Mouse (Mus musculus): ENCODE measurements around the gene Prkcg. TPM values are rescaled to one million over a fixed set of nuclear protein-coding genes. Genes with fewer than 3 reads are reported as not detected.
"Not testable (repeated sequence)": the region's sequence is repeated elsewhere in the genome, so short reads cannot be mapped to it uniquely, and the experiment has no call there.

Prkcg gene
- polyA plus RNA-seq, 1 experiment, result 3.4 TPM

DNA sequence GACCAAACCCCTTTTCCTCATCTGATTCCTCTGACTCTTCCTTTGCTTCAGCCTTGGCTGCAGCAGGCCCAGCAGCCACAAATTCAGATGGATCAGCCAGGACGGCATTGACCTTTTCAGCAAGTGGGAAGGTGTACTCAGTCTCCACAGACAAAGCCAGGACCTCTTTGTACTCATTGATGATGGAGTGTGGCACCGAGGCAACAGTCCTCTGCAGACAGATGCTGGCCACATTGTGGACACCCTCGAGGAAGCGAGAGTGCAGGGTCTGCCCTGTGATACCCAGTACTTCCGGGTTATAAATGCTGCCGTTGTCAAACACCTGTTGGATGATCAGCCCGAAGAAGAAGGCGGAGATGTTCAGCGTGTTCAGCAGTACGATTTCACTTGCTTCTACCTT, 4.4 kb upstream of the Prkcg start:
- peaks cover 1% of the 10 kb centered on the region for H3K4me1 ChIP-seq (ENCODE audit: control insufficient read depth, insufficient read depth, low read length)
- H3K27ac ChIP-seq (ENCODE audit: insufficient read depth, low read length), result no peak overlapping the region
- H3K27me3 ChIP-seq (ENCODE audit: control insufficient read depth, insufficient read depth, low read length, poor library complexity, severe bottlenecking), result no peaks in the 10 kb centered on the region
- H3K36me3 ChIP-seq (ENCODE audit: control insufficient read depth, insufficient read depth, low read length, poor library complexity, severe bottlenecking), result no peaks in the 10 kb centered on the region
- no peak overlapping the region for H3K9ac ChIP-seq (ENCODE audit: low read depth, poor library complexity, severe bottlenecking)
- H3K4me3 ChIP-seq (ENCODE audit: low read depth, low read length), result peak overlapping the region; percentile 7; the same call in 1 of the 2 replicates
- H3K9me3 ChIP-seq (replicated peaks; ENCODE audit: control insufficient read depth, insufficient read depth, low read length, poor library complexity, severe bottlenecking), result no peaks in the 10 kb centered on the region
- TF ChIP-seq POLR2A (IDR thresholded peaks at IDR 0.05; ENCODE audit: insufficient read depth, low read length) (no peak), CTCF (IDR thresholded peaks at IDR 0.05; ENCODE audit: low read depth, low read length) (no peak), EP300 (IDR thresholded peaks at IDR 0.05; ENCODE audit: insufficient read depth, low read depth, low read length) (no peak)

DNA sequence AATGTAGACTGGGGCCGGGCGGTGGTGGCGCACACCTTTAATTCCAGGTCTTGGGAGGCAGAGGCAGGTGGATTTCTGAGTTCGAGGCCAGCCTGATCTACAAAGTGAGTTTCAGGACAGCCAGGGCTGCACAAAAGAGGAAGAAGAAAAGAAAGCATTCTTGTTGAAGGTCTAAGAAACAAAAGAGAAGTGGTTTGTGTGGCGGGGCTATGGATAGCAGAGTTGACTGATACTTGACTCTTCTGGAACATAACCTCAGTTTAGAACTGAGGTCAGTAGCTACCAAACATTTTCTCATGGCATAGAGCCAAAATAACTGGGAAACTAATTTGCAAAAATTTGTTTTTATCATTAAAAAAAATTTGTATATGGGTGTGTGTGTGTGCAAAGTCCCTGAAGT, 2.9 kb upstream of the Prkcg start:
- TF ChIP-seq POLR2A (IDR thresholded peaks at IDR 0.05; ENCODE audit: insufficient read depth, low read length) (no peak), EP300 (IDR thresholded peaks at IDR 0.05; ENCODE audit: insufficient read depth, low read depth, low read length) (no peak), CTCF (IDR thresholded peaks at IDR 0.05; ENCODE audit: low read depth, low read length) (no peak)

DNA sequence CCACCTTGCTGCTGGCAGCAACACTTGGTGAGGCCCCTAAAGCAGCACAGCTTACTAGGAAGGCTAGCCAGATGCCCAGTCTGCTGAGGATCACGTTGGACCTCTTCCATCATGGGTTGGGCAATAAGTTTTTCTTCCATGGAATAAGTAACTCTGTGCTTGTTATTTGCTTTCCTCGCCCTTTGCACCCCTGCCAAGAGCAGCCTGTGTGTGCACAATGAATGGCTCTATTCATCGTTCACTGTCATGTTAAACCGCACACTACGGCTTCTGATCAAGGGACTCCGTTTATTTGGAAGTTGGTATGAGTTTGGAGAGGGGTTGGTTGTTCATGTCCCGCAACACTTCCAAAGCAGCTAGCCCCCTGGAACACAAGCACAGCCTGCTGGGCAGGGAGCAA, 1.8 kb upstream of the Prkcg start:
- H3K27me3 ChIP-seq (ENCODE audit: control insufficient read depth, insufficient read depth, low read length, poor library complexity, severe bottlenecking), result no peaks in the 10 kb centered on the region
- no peak overlapping the region for H3K4me3 ChIP-seq (ENCODE audit: low read depth, low read length)
- no peak overlapping the region for H3K9ac ChIP-seq (ENCODE audit: low read depth, poor library complexity, severe bottlenecking)
- no peak overlapping the region for H3K27ac ChIP-seq (ENCODE audit: insufficient read depth, low read length)
- no peaks in the 10 kb centered on the region for H3K36me3 ChIP-seq (ENCODE audit: control insufficient read depth, insufficient read depth, low read length, poor library complexity, severe bottlenecking)
- no peaks in the 10 kb centered on the region for H3K4me1 ChIP-seq (ENCODE audit: control insufficient read depth, insufficient read depth, low read length)
- TF ChIP-seq EP300 (IDR thresholded peaks at IDR 0.05; ENCODE audit: insufficient read depth, low read depth, low read length), result no peak
- TF ChIP-seq POLR2A (IDR thresholded peaks at IDR 0.05; ENCODE audit: insufficient read depth, low read length), result no peak
- no peak for TF ChIP-seq CTCF (IDR thresholded peaks at IDR 0.05; ENCODE audit: low read depth, low read length)
- H3K9me3 ChIP-seq (replicated peaks; ENCODE audit: control insufficient read depth, insufficient read depth, low read length, poor library complexity, severe bottlenecking), result no peaks in the 10 kb centered on the region

More for the DNA sequence above, 2.9 kb upstream of the Prkcg start:
- no peaks in the 10 kb centered on the region for H3K9me3 ChIP-seq (replicated peaks; ENCODE audit: control insufficient read depth, insufficient read depth, low read length, poor library complexity, severe bottlenecking)
- no peak overlapping the region for H3K27ac ChIP-seq (ENCODE audit: insufficient read depth, low read length)
- no peaks in the 10 kb centered on the region for H3K4me1 ChIP-seq (ENCODE audit: control insufficient read depth, insufficient read depth, low read length)
- no peaks in the 10 kb centered on the region for H3K27me3 ChIP-seq (ENCODE audit: control insufficient read depth, insufficient read depth, low read length, poor library complexity, severe bottlenecking)
- no peak overlapping the region for H3K9ac ChIP-seq (ENCODE audit: low read depth, poor library complexity, severe bottlenecking)
- H3K36me3 ChIP-seq (ENCODE audit: control insufficient read depth, insufficient read depth, low read length, poor library complexity, severe bottlenecking), result no peaks in the 10 kb centered on the region
- no peak overlapping the region for H3K4me3 ChIP-seq (ENCODE audit: low read depth, low read length)

DNA sequence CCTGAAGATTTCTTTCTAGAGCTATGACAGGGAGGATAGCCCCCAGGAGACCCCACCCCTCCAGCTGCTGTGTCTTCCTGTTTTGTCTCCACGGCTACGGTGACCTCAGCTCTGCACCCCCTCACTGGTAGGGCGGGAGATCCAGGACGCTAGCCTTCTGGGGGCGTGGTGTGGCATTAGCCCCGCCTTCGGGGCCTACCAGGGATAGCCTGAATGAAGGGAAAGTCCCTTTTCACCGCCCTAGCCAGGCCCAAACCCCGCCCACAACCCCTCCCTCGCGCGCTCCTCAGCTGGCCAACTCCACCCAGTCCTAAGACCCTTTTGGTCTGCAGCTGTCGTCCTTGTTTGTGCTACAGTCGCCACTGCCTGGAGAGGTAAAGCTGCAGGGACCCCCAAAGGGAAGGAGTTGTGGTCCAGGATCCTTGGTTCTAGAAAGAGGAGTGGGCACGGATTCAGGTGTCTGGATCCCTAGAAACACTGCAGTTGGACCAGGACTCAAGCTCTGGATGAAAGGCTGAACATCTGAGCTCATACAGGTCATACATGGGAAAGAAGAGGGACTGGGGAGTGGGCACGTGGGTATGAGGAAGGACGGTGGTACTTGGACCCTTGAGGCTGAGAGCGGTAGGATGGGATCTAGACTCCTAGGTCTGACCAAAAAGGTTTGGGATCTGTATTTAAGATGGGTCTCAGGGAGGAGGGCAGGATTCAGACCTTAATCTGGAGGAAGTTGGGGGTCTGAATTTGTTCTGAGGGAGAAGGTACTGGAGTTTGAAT, 1.5 kb downstream of the Prkcg start:
- Histone ChIP-seq H3K4me3 (ENCODE audit: low read depth, low read length) (peak overlapping the region; percentile 62), H3K27me3 (ENCODE audit: control insufficient read depth, insufficient read depth, low read length, poor library complexity, severe bottlenecking) (no peaks in the 10 kb centered on the region), H3K9ac (ENCODE audit: low read depth, poor library complexity, severe bottlenecking) (peak overlapping the region; percentile 25), H3K4me1 (ENCODE audit: control insufficient read depth, insufficient read depth, low read length) (no peaks in the 10 kb centered on the region), H3K27ac (ENCODE audit: insufficient read depth, low read length) (peak overlapping the region; percentile 66), H3K9me3 (replicated peaks; ENCODE audit: control insufficient read depth, insufficient read depth, low read length, poor library complexity, severe bottlenecking) (no peaks in the 10 kb centered on the region), H3K36me3 (ENCODE audit: control insufficient read depth, insufficient read depth, low read length, poor library complexity, severe bottlenecking) (peaks cover 12% of the 10 kb centered on the region)
- TF ChIP-seq EP300 (IDR thresholded peaks at IDR 0.05; ENCODE audit: insufficient read depth, low read depth, low read length) (no peak), POLR2A (IDR thresholded peaks at IDR 0.05; ENCODE audit: insufficient read depth, low read length) (peak; percentile 51)

DNA sequence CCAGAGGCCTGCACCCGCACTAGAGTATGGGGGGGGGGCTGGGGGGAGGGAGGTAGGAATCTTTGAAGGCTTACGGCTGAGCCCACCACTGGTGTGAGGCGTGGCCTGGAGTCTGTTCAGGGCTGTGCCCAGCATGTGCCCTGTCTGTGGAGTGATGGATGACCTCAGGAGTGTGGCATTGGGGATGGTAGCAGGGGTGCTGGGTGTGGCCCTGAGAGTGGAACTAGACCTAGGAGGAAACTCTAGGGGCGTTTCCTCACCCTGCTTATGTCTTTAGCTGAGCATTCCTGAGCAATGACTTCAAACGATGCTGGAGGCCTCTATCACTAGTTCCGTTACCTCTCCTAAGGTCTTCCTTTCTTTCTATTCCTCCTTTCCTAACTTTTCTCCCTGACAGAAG, 2.2 kb downstream of the Prkcg start:
- no peaks in the 10 kb centered on the region for H3K9me3 ChIP-seq (replicated peaks; ENCODE audit: control insufficient read depth, insufficient read depth, low read length, poor library complexity, severe bottlenecking)
- H3K36me3 ChIP-seq (ENCODE audit: control insufficient read depth, insufficient read depth, low read length, poor library complexity, severe bottlenecking), result peaks cover 18% of the 10 kb centered on the region
- H3K4me3 ChIP-seq (ENCODE audit: low read depth, low read length), result peak overlapping the region; percentile 62
- H3K27ac ChIP-seq (ENCODE audit: insufficient read depth, low read length), result peak overlapping the region; percentile 68
- TF ChIP-seq POLR2A (IDR thresholded peaks at IDR 0.05; ENCODE audit: insufficient read depth, low read length) (no peak), EP300 (IDR thresholded peaks at IDR 0.05; ENCODE audit: insufficient read depth, low read depth, low read length) (0 out of 2 replicates have a peak, but pooled peaks have one; percentile 41)
- H3K4me1 ChIP-seq (ENCODE audit: control insufficient read depth, insufficient read depth, low read length), result no peaks in the 10 kb centered on the region
- no peaks in the 10 kb centered on the region for H3K27me3 ChIP-seq (ENCODE audit: control insufficient read depth, insufficient read depth, low read length, poor library complexity, severe bottlenecking)
- peak overlapping the region; percentile 25 for H3K9ac ChIP-seq (ENCODE audit: low read depth, poor library complexity, severe bottlenecking)

DNA sequence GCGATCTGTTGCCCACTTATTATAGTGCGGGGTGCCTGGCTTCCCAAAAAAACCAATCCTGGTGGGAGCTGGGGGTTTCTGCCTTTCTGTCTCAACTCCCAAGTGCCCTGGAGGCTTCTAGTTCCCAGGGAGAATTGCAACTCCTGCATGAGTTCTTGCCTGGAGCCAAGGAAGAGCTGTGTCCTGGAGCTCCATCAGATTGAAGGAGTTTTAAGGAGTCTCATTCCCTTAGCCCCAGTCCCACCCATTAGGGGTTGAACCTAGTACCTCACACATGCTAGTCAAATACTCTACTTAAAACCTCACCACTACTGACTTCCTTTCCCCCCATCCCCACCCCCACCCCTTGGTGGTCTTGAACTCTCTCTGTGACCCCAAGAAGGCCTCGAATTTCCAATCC, 2.8 kb downstream of the Prkcg start:
- H3K27ac ChIP-seq (ENCODE audit: insufficient read depth, low read length), result peak overlapping the region; percentile 68
- no peak for TF ChIP-seq CTCF (IDR thresholded peaks at IDR 0.05; ENCODE audit: low read depth, low read length)

DNA sequence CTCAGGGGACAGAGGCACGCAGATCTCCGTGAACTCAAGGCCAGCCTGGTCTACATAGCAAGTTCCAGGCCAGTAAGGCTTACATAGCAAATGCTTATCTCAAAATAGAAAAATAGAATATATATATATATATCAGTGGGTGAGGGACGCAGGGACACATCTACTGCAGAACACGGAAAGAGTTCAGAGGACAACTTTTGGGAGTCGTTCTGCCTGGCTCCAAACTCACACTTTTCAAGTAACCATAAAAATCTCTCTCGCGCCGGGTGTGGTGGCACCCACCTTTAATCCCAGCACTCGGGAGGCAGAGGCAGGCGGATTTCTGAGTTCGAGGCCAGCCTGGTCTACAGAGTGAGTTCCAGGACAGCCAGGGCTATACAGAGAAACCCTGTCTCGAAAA, 3.3 kb downstream of the Prkcg start:
- H3K4me3 ChIP-seq (ENCODE audit: low read depth, low read length), result peak overlapping the region; percentile 41; the same call in 1 of the 2 replicates
- H3K4me1 ChIP-seq (ENCODE audit: control insufficient read depth, insufficient read depth, low read length); H3K9me3 ChIP-seq (replicated peaks; ENCODE audit: control insufficient read depth, insufficient read depth, low read length, poor library complexity, severe bottlenecking); H3K27me3 ChIP-seq (ENCODE audit: control insufficient read depth, insufficient read depth, low read length, poor library complexity, severe bottlenecking): not testable (repeated sequence)
- peak overlapping the region; percentile 30 for H3K9ac ChIP-seq (ENCODE audit: low read depth, poor library complexity, severe bottlenecking)
- peak overlapping the region; percentile 68 for H3K27ac ChIP-seq (ENCODE audit: insufficient read depth, low read length)
- H3K36me3 ChIP-seq (ENCODE audit: control insufficient read depth, insufficient read depth, low read length, poor library complexity, severe bottlenecking), result peaks cover 29% of the 10 kb centered on the region

More for the DNA sequence above, 2.8 kb downstream of the Prkcg start:
- Histone ChIP-seq H3K4me3 (ENCODE audit: low read depth, low read length) (peak overlapping the region; percentile 41; the same call in 1 of the 2 replicates), H3K4me1 (ENCODE audit: control insufficient read depth, insufficient read depth, low read length) (no peaks in the 10 kb centered on the region), H3K27me3 (ENCODE audit: control insufficient read depth, insufficient read depth, low read length, poor library complexity, severe bottlenecking) (no peaks in the 10 kb centered on the region), H3K9ac (ENCODE audit: low read depth, poor library complexity, severe bottlenecking) (peak overlapping the region; percentile 30), H3K9me3 (replicated peaks; ENCODE audit: control insufficient read depth, insufficient read depth, low read length, poor library complexity, severe bottlenecking) (no peaks in the 10 kb centered on the region), H3K36me3 (ENCODE audit: control insufficient read depth, insufficient read depth, low read length, poor library complexity, severe bottlenecking) (peaks cover 24% of the 10 kb centered on the region)

All from ES-Bruce4 (cell line).